Mouse (Mus musculus) kidney, adult 2 months (tissue): ENCODE measurements around the gene Ppip5k2. TPM values are rescaled to one million over a fixed set of nuclear protein-coding genes. Genes with fewer than 3 reads are reported as not detected.

Experiments used
- DNase-seq: peaks from one replicate; pipeline ENCODE4 v3.0.0; 2021
- H3K27ac ChIP-seq: fragments of 200-500 bp; 2 replicates; pipeline ENCODE4 v1.5.1; 2012; ENCODE audit warnings: low read depth, low read length, control low read depth, inconsistent platforms; ENCODE audit not compliant: insufficient read depth
- H3K27me3 ChIP-seq: fragments of 200-500 bp; replicated peaks from 2 replicates; pipeline ENCODE4 v1.6.1; 2012; ENCODE audit warnings: mild to moderate bottlenecking, moderate library complexity, low read length, inconsistent platforms; ENCODE audit not compliant: control insufficient read depth, insufficient read depth
- H3K36me3 ChIP-seq: fragments of 200-500 bp; 2 replicates; pipeline ENCODE4 v1.6.1; 2012; ENCODE audit warnings: mild to moderate bottlenecking, moderate library complexity, low read length, inconsistent platforms; ENCODE audit not compliant: control insufficient read depth, insufficient read depth
- H3K4me1 ChIP-seq: fragments of 200-500 bp; 2 replicates; pipeline ENCODE4 v1.6.1; 2011; ENCODE audit warnings: low read length; ENCODE audit not compliant: control insufficient read depth, insufficient read depth
- H3K4me3 ChIP-seq: fragments of 200-500 bp; 2 replicates; pipeline ENCODE4 v1.5.1; 2011; ENCODE audit warnings: mild to moderate bottlenecking, low read depth, low read length, control low read depth; ENCODE audit not compliant: insufficient read depth
- CTCF ChIP-seq: fragments of 200-500 bp; conservative IDR thresholded peaks from 2 replicates; pipeline ENCODE4 v1.5.1; 2011; ENCODE audit warnings: low read depth, mild to moderate bottlenecking, control low read depth, low read length, moderate library complexity, mixed read lengths; ENCODE audit not compliant: insufficient read depth, insufficient read length
- POLR2A ChIP-seq: fragments of 200-500 bp; IDR thresholded peaks from one replicate; pipeline ENCODE4 v1.6.1; 2011; ENCODE audit warnings: low read depth, low read length, control low read depth
- WGBS: fragments of 180-500 bp; shearing (Covaris S2); methylation state at CpG from one replicate; pipeline ENCODE4 v1.1.7; 2018; 5-methylcytosine and 5-hydroxymethylcytosine counted together
- polyA plus RNA-seq: library from polyadenylated mRNA; depleted of rRNA; stranded (reverse); fragments of >200 nt; gene quantifications from 2 replicates; pipeline ENCODE4 v1.2.3, GENCODE M21; 2012

Ppip5k2 gene
- polyA plus RNA-seq, 1 experiment: 3.7 TPM

- no peaks in the 10 kb centered on the region for H3K27me3 ChIP-seq
- peaks cover 3% of the 10 kb centered on the region; the same call in 1 of the 2 replicates for H3K4me1 ChIP-seq
- TF ChIP-seq POLR2A: no peak
- no peak for TF ChIP-seq CTCF
- DNase-seq: no peak
- 90% methylated on average over 1 of the region's 1 CpGs for WGBS
- H3K36me3 ChIP-seq: no peaks in the 10 kb centered on the region
- no peak overlapping the region for H3K4me3 ChIP-seq
- no peak overlapping the region for H3K27ac ChIP-seq
Observed at GRCm38 (mm10) chr1:97697273-97697672, 72.9 kb downstream of the Ppip5k2 start.

GRCm38 (mm10) chr1:97693825-97694224, 76.4 kb downstream of the Ppip5k2 start:
- no peaks in the 10 kb centered on the region for H3K4me1 ChIP-seq
- no peak overlapping the region for H3K4me3 ChIP-seq
- TF ChIP-seq CTCF (no peak), POLR2A (no peak)
- no peaks in the 10 kb centered on the region for H3K27me3 ChIP-seq
- no peak overlapping the region for H3K27ac ChIP-seq
- no peaks in the 10 kb centered on the region for H3K36me3 ChIP-seq
- DNase-seq: no peak

GRCm38 (mm10) chr1:97688756-97689155, 81.5 kb downstream of the Ppip5k2 start:
- peak; percentile 88 for TF ChIP-seq CTCF
- TF ChIP-seq POLR2A: no peak
- H3K4me1 ChIP-seq: no peaks in the 10 kb centered on the region
- no peak overlapping the region for H3K4me3 ChIP-seq
- 4% methylated on average over 3 of the region's 3 CpGs for WGBS
- no peak overlapping the region for H3K27ac ChIP-seq
- no peaks in the 10 kb centered on the region for H3K36me3 ChIP-seq
- peak; percentile 70 for DNase-seq
- H3K27me3 ChIP-seq: no peaks in the 10 kb centered on the region

- Histone ChIP-seq H3K4me3 (no peak overlapping the region), H3K4me1 (no peaks in the 10 kb centered on the region), H3K27me3 (no peaks in the 10 kb centered on the region), H3K36me3 (no peaks in the 10 kb centered on the region), H3K27ac (no peak overlapping the region)
- no peak for DNase-seq
- 80% methylated on average over 4 of the region's 4 CpGs for WGBS
- TF ChIP-seq POLR2A (no peak), CTCF (no peak)
Observed at GRCm38 (mm10) chr1:97676526-97677177, 93.6 kb downstream of the Ppip5k2 start.

- no peak for DNase-seq
- TF ChIP-seq POLR2A (no peak), CTCF (no peak)
- H3K27ac ChIP-seq: no peak overlapping the region
- no peak overlapping the region for H3K4me3 ChIP-seq
- H3K36me3 ChIP-seq: no peaks in the 10 kb centered on the region
- WGBS: 70% methylated on average over 2 of the region's 2 CpGs
- no peaks in the 10 kb centered on the region for H3K4me1 ChIP-seq
- no peaks in the 10 kb centered on the region for H3K27me3 ChIP-seq
Observed at GRCm38 (mm10) chr1:97676115-97676514, 94.1 kb downstream of the Ppip5k2 start.

- Histone ChIP-seq H3K4me1 (no peaks in the 10 kb centered on the region), H3K27ac (no peak overlapping the region), H3K4me3 (no peak overlapping the region), H3K36me3 (no peaks in the 10 kb centered on the region), H3K27me3 (no peaks in the 10 kb centered on the region)
- WGBS: 46% methylated on average over 2 of the region's 2 CpGs
- TF ChIP-seq CTCF (no peak), POLR2A (no peak)
- no peak for DNase-seq
Observed at GRCm38 (mm10) chr1:97672849-97673248, 97.4 kb downstream of the Ppip5k2 start.

- no peak overlapping the region for H3K27ac ChIP-seq
- TF ChIP-seq POLR2A: no peak
- no peak for TF ChIP-seq CTCF
Observed at GRCm38 (mm10) chr1:97667288-97667687, 102.9 kb downstream of the Ppip5k2 start.

GRCm38 (mm10) chr1:97662324-97662723, 107.9 kb downstream of the Ppip5k2 start:
- no peaks in the 10 kb centered on the region for H3K36me3 ChIP-seq
- peak overlapping the region; percentile 72 for H3K27ac ChIP-seq
- 16% methylated on average over 7 of the region's 7 CpGs for whole genome bisulfite sequencing
- DNase-seq: no peak
- H3K4me1 ChIP-seq: peaks cover 13% of the 10 kb centered on the region; the same call in 1 of the 2 replicates
- TF ChIP-seq CTCF: no peak
- TF ChIP-seq POLR2A: no peak
- H3K4me3 ChIP-seq: peak overlapping the region; percentile 78
- H3K27me3 ChIP-seq: no peaks in the 10 kb centered on the region

More at GRCm38 (mm10) chr1:97667288-97667687, 102.9 kb downstream of the Ppip5k2 start:
- H3K36me3 ChIP-seq: no peaks in the 10 kb centered on the region
- no peak overlapping the region for H3K4me3 ChIP-seq
- WGBS: 91% methylated on average over 1 of the region's 1 CpGs
- DNase-seq: no peak
- peaks cover 3% of the 10 kb centered on the region; the same call in 1 of the 2 replicates for H3K4me1 ChIP-seq
- H3K27me3 ChIP-seq: no peaks in the 10 kb centered on the region
